Mouse (Mus musculus) neural tube, embryonic 15.5 days (tissue): Measurements from ENCODE around the gene Samd4. TPM values are rescaled to one million over a fixed set of nuclear protein-coding genes. Genes with fewer than 3 reads are reported as not detected.
"Not testable (repeated sequence)": the region's sequence is repeated elsewhere in the genome, so short reads cannot be mapped to it uniquely, and the experiment has no call there.

Experiments
- ATAC-seq: fragments of 200-750 bp; cut with Nextera tagmentation; 2 replicates; pipeline ENCODE4 v1.8.0; 2017; ENCODE audit warnings: mild to moderate bottlenecking, moderate TSS enrichment, moderate library complexity; ENCODE audit not compliant: low FRiP score
- H3K27ac ChIP-seq: fragments of 300-500 bp; sonication (generic); replicated peaks from 2 replicates; pipeline ENCODE4 v1.5.1; 2015; ENCODE audit warnings: mild to moderate bottlenecking, inconsistent platforms
- H3K27me3 ChIP-seq: fragments of 300-500 bp; sonication (generic); replicated peaks from 2 replicates; pipeline ENCODE4 v1.6.1; 2015; ENCODE audit warnings: inconsistent platforms
- H3K36me3 ChIP-seq: fragments of 300-500 bp; sonication (generic); 2 replicates; pipeline ENCODE4 v1.6.1; 2015; ENCODE audit warnings: inconsistent platforms
- H3K4me1 ChIP-seq: fragments of 300-500 bp; sonication (generic); 2 replicates; pipeline ENCODE4 v1.6.1; 2015; ENCODE audit warnings: inconsistent platforms
- H3K4me2 ChIP-seq: fragments of 300-500 bp; sonication (generic); 2 replicates; pipeline ENCODE4 v1.6.1; 2015; ENCODE audit warnings: inconsistent platforms, mild to moderate bottlenecking, moderate library complexity
- H3K4me3 ChIP-seq: fragments of 300-500 bp; sonication (generic); replicated peaks from 2 replicates; pipeline ENCODE4 v1.5.1; 2015; ENCODE audit warnings: mild to moderate bottlenecking, inconsistent platforms
- H3K9ac ChIP-seq: fragments of 300-500 bp; sonication (generic); replicated peaks from 2 replicates; pipeline ENCODE4 v1.6.1; 2015; ENCODE audit warnings: mild to moderate bottlenecking, inconsistent platforms
- H3K9me3 ChIP-seq: fragments of 300-500 bp; sonication (generic); replicated peaks from 2 replicates; pipeline ENCODE4 v1.6.1; 2016; ENCODE audit warnings: inconsistent platforms
- WGBS: fragments of 180-500 bp; shearing (Covaris S2); methylation state at CpG from one replicate; pipeline ENCODE4 v1.1.7; 2015; ENCODE audit warnings: mixed read lengths; 5-methylcytosine and 5-hydroxymethylcytosine counted together
- polyA plus RNA-seq: library from polyadenylated mRNA; unstranded; fragments of >200 nt; fragmentation: Nextera tagmentation; extraction: Ambion mirVana; gene quantifications from 2 replicates; pipeline ENCODE4 v1.2.1, GENCODE M21; 2015

The Samd4 gene
- polyA plus RNA-seq, 1 experiment from 2014 or later = 5.1 TPM

DNA sequence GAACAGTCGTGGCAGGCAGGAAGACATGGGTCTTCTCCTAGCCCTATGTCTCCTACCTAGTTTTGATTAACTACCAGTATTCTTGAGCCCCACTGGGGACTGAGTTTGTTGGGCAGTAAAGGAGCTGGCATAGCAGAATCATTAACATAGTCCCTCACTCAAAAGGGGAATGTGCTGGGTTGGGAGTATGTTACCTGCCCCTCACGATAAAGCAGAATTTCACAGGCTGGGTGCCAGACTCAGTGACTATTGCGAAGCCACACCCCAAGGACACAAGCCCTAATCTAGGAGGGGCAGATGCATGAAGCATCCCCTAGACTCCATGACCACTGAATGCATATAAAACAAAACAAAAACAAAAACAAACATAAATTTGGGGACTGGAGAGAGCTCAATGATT lies 212.4 kb downstream of the Samd4 start:
- H3K36me3 ChIP-seq = no peaks in the 10 kb centered on the region
- WGBS = 94% methylated on average over 3 of the region's 3 CpGs

DNA sequence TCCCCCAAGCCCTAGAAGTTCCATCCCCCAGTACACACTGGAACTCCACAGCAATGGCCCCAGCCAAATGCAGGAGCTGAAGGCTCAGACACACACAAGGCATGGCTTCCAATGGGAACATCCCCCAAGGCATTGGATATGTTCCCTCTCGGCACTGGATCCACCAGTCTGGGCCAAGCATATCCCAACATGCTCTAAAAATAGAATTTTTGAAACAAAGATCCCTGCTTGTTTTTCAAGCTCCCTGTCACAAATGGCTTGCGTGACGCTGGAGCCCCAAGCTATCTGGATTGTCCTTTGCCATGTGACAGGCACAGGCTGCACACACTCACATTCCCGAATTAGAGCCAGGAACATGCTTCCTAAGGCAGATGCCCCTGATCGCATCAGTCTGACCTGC lies 213.7 kb downstream of the Samd4 start:
- Histone ChIP-seq H3K4me2 (no peak overlapping the region), H3K27ac (no peak overlapping the region), H3K4me1 (peaks cover 6% of the 10 kb centered on the region; the same call in 1 of the 2 replicates), H3K36me3 (no peaks in the 10 kb centered on the region), H3K4me3 (no peak overlapping the region), H3K9me3 (no peaks in the 10 kb centered on the region), H3K9ac (no peak overlapping the region), H3K27me3 (no peaks in the 10 kb centered on the region)
- 87% methylated on average over 5 of the region's 5 CpGs for WGBS
- ATAC-seq = 0 out of 2 replicates have a peak, but pooled peaks have one; percentile 13

More for the DNA sequence above, 212.4 kb downstream of the Samd4 start:
- Histone ChIP-seq H3K4me3 (no peak overlapping the region), H3K27ac (no peak overlapping the region), H3K4me1 (peaks cover 6% of the 10 kb centered on the region; the same call in 1 of the 2 replicates), H3K9ac (no peak overlapping the region), H3K4me2 (no peak overlapping the region), H3K27me3 (no peaks in the 10 kb centered on the region), H3K9me3 (no peaks in the 10 kb centered on the region)
- no peak for ATAC-seq

DNA sequence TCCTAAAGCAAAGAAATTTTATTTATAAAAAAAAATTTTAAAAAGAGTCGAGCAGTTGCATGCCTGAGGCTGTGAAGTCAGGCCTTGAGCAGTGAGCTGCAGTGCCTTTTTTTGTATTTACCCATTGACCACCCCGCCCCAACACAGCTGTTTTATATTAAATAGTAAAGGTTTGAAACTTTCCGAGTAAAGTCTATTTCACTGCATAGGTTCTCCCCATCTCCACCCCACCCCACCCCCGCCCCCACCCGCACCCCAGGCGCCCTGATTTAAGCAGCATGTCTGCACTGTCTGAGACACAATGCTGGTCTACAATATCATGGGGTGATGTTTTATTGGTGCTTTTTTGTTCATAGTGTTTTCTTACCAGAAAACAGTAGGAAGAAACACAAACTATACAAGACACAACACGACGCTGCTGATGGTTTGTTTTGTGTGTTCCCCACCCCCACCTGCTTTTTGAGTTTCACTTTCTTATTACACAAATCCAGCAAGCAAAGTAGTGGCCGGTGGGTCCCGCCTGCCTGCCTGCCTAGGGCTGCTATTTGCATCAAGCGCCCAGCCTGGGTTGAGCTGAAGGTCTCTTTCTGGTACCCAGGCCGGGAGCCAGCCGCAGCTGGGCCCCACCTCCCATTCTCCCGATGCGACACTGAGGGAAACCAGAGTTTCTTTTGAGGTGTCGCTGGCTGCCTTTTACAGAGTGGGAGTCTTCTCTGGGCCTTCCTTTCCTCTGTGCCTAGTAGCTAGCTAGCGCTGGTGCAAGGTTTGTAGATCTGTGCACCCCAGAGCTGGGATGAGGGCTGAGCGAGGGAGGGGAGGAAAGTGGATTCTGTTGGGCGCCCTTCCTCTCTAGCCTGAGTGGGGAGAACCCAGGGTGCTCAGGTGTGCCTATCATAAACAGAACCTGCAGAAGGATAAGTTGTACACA lies 221.9 kb downstream of the Samd4 start:
- Histone ChIP-seq H3K4me3 (no peak overlapping the region), H3K4me2 (peak overlapping the region; percentile 19), H3K9ac (no peak overlapping the region), H3K27me3 (no peaks in the 10 kb centered on the region), H3K9me3 (no peaks in the 10 kb centered on the region), H3K36me3 (no peaks in the 10 kb centered on the region), H3K27ac (no peak overlapping the region), H3K4me1 (no peaks in the 10 kb centered on the region)
- WGBS = 38% methylated on average over 19 of the region's 19 CpGs
- no peak for ATAC-seq

DNA sequence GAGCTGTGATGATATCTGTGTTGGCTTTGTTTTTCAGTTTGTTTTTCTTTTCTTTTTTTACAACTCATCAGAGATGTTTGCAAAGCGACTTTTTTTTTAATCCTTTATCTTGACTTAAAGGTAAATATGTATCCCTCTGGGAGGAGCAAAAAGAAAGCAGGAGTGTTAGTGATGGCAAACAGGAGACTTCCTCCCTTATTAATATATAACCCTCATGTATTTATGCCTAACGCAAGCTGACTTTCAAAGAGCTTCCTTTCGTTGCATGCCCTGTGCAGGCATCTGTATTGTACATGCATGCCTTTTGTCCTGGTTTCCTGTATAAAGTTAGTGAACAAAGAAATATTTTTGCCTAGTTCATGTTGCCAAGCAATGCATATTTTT lies 222.5 kb downstream of the Samd4 start:
- Histone ChIP-seq H3K36me3 (no peaks in the 10 kb centered on the region), H3K9me3 (no peaks in the 10 kb centered on the region), H3K4me1 (no peaks in the 10 kb centered on the region), H3K27ac (no peak overlapping the region), H3K4me2 (no peak overlapping the region), H3K9ac (no peak overlapping the region), H3K27me3 (no peaks in the 10 kb centered on the region), H3K4me3 (no peak overlapping the region)
- no peak for ATAC-seq
- WGBS = 87% methylated on average over 3 of the region's 3 CpGs

DNA sequence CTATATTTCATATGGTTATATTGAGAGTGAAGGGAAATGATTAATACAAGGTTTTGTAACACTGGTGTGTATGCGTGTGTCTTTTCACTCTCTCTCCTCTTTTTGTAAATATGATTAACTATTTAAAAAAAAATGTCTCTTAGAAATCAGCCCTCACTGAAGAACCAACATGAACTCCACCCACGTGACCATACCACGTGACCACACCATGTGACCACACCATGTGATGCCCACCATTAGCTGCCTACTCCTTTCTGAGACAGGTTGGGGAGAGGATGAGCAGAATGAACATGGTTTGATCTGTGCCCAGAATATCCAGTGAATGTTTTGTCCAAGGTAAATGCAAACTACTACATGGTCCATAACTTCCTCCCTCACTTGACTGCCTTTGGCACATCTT lies 223.1 kb downstream of the Samd4 start:
- no peak for ATAC-seq
- H3K27ac ChIP-seq = no peak overlapping the region
- no peaks in the 10 kb centered on the region for H3K4me1 ChIP-seq
- no peak overlapping the region for H3K9ac ChIP-seq
- H3K9me3 ChIP-seq = no peaks in the 10 kb centered on the region
- 95% methylated on average over 3 of the region's 3 CpGs for WGBS
- no peaks in the 10 kb centered on the region for H3K36me3 ChIP-seq
- H3K4me3 ChIP-seq = no peak overlapping the region
- H3K27me3 ChIP-seq = no peaks in the 10 kb centered on the region
- H3K4me2 ChIP-seq = no peak overlapping the region

DNA sequence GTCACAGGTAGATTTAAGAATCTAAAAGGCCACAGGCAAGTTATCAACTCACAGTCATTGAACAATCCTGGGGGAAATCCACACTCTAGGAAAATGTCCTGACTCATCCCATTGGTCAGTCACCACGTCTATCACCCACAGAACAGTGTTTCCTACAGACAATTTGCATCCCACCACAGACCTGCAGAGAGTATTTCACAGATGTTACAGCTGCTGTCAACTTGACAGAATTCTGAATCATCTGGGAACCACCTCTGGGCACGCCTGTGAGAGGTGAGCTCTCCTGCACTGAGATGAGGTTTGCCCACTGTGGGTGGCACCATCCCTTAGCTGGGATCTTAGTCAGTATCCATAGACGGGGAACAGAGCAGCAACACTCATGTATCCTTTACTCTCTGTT lies 224.8 kb downstream of the Samd4 start:
- H3K4me3 ChIP-seq = no peak overlapping the region
- H3K4me1 ChIP-seq = no peaks in the 10 kb centered on the region
- no peak overlapping the region for H3K4me2 ChIP-seq
- H3K27ac ChIP-seq = no peak overlapping the region
- no peak overlapping the region for H3K9ac ChIP-seq
- WGBS = 87% methylated on average over 3 of the region's 3 CpGs
- ATAC-seq = no peak
- H3K27me3 ChIP-seq = no peaks in the 10 kb centered on the region
- H3K36me3 ChIP-seq = no peaks in the 10 kb centered on the region
- H3K9me3 ChIP-seq = no peaks in the 10 kb centered on the region

DNA sequence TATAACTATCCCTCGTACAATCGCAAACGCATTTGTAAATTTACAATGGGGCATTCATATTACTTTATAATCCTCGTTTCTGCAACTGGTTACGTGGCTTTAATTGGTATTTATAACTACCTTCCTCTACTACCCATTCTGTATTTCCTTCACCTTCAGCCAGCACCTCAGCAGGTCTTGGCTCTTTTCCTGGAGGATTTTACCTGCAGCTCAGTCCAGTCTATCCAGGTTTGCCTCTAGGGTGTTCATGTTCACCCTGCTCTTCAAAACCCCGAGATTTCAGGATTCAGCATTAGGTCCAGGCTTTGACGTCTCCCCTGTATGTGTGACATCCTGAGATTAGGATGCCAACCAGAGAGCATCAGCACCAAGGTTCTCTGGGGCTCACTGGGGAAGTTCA lies 227.7 kb downstream of the Samd4 start:
- 88% methylated on average over 7 of the region's 7 CpGs for WGBS
- not testable (repeated sequence) for H3K9me3 ChIP-seq, H3K36me3 ChIP-seq, H3K9ac ChIP-seq, ATAC-seq, H3K27ac ChIP-seq, H3K4me1 ChIP-seq, H3K4me2 ChIP-seq, H3K27me3 ChIP-seq, H3K4me3 ChIP-seq

DNA sequence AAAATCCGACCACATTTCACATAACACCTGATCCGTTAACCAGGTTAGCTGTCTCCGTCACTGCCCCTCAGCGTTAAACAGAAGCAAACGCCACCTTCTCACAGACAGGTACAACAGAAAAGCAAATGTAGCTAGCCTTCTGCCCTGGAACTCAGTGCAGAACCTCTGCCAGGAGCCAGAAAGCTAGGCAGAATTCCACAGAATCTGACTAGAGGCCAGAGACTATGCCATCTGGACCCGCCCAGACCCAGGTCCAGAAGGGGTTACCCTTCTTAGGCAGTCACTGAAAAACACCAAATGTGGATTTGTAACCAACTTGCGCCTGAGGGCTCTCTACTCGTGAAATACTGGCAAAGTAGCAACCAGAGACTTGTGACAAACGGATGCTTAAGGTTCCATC lies 228.7 kb downstream of the Samd4 start:
- H3K27ac ChIP-seq = no peak overlapping the region
- H3K4me2 ChIP-seq = no peak overlapping the region
- no peak overlapping the region for H3K4me3 ChIP-seq
- ATAC-seq = no peak
- 57% methylated on average over 9 of the region's 9 CpGs for WGBS
- no peaks in the 10 kb centered on the region for H3K36me3 ChIP-seq
- H3K27me3 ChIP-seq = no peaks in the 10 kb centered on the region
- H3K9me3 ChIP-seq = no peaks in the 10 kb centered on the region
- H3K4me1 ChIP-seq = no peaks in the 10 kb centered on the region
- no peak overlapping the region for H3K9ac ChIP-seq

DNA sequence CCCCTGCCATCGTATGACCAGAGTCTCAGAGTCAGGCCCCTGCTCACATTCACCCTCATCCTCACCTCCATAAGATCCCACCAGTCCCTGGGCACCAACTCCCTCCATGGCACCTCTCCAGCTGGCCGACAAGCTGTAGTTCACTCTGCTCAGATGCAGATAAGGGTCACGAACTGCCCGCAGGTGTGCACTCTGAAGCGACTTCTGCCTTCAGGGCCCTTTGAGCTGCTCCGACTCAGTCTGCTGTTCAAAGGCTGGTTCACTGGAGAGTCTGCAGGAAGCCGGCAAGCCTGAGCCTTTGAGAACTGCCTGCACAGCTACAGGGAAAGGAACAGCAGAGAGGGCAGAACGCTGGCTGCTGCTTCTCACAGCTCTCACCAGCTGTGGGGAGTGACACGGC lies 232.5 kb downstream of the Samd4 start:
- no peak overlapping the region for H3K27ac ChIP-seq
- no peak overlapping the region for H3K4me3 ChIP-seq
- H3K27me3 ChIP-seq = no peaks in the 10 kb centered on the region
- 66% methylated on average over 9 of the region's 9 CpGs for WGBS
- no peaks in the 10 kb centered on the region for H3K4me1 ChIP-seq
- H3K36me3 ChIP-seq = no peaks in the 10 kb centered on the region
- no peak for ATAC-seq
- H3K9me3 ChIP-seq = no peaks in the 10 kb centered on the region
- no peak overlapping the region for H3K4me2 ChIP-seq
- H3K9ac ChIP-seq = no peak overlapping the region

DNA sequence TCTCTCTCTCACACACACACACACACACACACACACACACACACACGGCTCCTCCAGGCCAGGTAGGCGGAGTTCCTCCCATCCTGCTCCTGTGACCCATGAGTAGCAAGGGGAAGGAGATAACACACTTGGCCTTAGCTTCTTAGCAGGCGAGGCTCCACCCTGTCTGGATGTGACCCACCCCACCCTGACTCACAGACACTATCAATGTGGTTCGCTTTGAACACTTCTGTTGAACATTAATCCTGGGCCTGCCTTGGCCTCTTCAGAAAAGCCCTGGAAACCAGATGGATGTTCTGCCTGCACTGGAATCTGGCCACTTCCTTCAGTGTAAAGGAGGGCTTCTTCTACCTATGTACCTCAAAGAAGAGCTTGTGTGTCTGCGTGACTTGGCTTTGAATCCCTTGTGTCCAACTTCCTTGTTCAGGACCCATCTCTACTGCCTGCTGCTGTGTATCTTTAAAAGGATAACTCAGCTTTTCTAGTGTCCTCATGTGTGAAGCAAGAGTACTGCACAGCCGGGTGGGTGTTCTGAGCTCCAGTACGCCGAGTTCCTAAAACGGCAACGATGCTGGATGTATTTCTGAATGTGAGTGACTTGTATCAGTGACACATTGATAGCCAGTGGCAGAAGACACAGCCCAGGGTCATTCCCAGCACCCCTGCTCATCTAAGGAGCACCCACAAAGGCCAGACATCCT lies 233.6 kb downstream of the Samd4 start:
- no peaks in the 10 kb centered on the region for H3K9me3 ChIP-seq
- no peak overlapping the region for H3K27ac ChIP-seq
- H3K9ac ChIP-seq = no peak overlapping the region
- H3K4me3 ChIP-seq = no peak overlapping the region
- no peak overlapping the region for H3K4me2 ChIP-seq
- WGBS = 84% methylated on average over 9 of the region's 10 CpGs
- no peak for ATAC-seq
- H3K27me3 ChIP-seq = no peaks in the 10 kb centered on the region
- H3K4me1 ChIP-seq = no peaks in the 10 kb centered on the region
- H3K36me3 ChIP-seq = no peaks in the 10 kb centered on the region

DNA sequence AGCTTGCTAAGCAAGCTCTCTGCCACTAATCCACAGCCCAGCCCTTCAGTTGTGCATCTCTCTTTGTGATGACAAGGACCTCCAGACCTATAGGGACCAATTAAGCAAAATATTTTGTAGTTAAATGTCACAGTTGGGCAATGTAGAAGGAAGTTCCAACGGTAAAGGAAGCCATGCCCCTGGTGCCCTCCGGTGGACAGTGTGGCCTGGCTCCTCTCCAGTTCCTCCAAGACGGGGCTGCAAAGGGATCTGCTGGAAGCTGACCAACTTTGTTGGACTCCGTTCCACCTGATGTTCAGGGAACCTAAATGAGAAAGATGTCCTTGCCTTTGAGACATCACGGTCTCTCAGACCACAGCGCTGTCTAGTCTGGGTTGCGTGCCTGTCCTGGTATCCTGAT lies 234.9 kb downstream of the Samd4 start:
- Histone ChIP-seq H3K36me3 (no peaks in the 10 kb centered on the region), H3K9ac (no peak overlapping the region), H3K4me2 (no peak overlapping the region), H3K9me3 (no peaks in the 10 kb centered on the region), H3K4me1 (no peaks in the 10 kb centered on the region), H3K4me3 (no peak overlapping the region), H3K27me3 (no peaks in the 10 kb centered on the region), H3K27ac (no peak overlapping the region)
- 84% methylated on average over 7 of the region's 7 CpGs for WGBS
- no peak for ATAC-seq

DNA sequence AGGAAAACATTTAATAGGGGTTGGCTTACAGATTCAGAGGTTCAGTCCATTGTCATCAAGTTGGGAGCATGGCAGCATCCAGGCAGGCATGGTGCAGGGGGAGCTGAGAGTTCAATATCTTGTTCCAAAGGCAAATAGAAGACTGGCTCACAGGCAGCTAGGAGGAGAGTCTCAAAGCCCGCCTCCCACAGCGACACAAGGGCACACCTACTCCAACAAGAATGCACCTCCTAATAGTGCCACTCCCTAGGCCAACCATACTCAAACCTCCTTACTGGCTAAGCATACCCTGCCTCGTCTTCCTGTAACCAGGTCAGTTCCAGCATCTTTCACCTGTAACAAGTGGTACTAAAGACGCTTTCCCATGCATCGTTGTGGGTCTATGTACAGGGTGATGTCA lies 245.3 kb downstream of the Samd4 start:
- no peak overlapping the region for H3K9ac ChIP-seq
- no peaks in the 10 kb centered on the region for H3K9me3 ChIP-seq
- H3K27me3 ChIP-seq = no peaks in the 10 kb centered on the region
- no peak overlapping the region for H3K27ac ChIP-seq
- whole genome bisulfite sequencing = 87% methylated on average over 5 of the region's 5 CpGs
- H3K4me1 ChIP-seq = no peaks in the 10 kb centered on the region
- no peaks in the 10 kb centered on the region for H3K36me3 ChIP-seq
- H3K4me2 ChIP-seq = no peak overlapping the region
- no peak overlapping the region for H3K4me3 ChIP-seq
- no peak for ATAC-seq
